Mouse (Mus musculus) lung, postnatal 0 days (tissue): Measurements from ENCODE around the gene Rilpl1. TPM values are rescaled to one million over a fixed set of nuclear protein-coding genes. Genes with fewer than 3 reads are reported as not detected.

Experiments used
- ATAC-seq: fragments of 200-750 bp; cut with Nextera tagmentation; 2 replicates; pipeline ENCODE4 v1.8.0; 2017; ENCODE audit warnings: moderate library complexity
- DNase-seq: peaks from one replicate; pipeline ENCODE4 v3.0.0-alpha.2; 2016; ENCODE audit warnings: low spot score
- H3K27ac ChIP-seq: fragments of 300-500 bp; sonication (generic); 2 replicates; pipeline ENCODE4 v1.5.1; 2014; ENCODE audit warnings: antibody characterized with exemption, mild to moderate bottlenecking, low read length, mixed read lengths
- H3K27me3 ChIP-seq: fragments of 300-500 bp; sonication (generic); replicated peaks from 2 replicates; pipeline ENCODE4 v1.6.1; 2014; ENCODE audit warnings: low read length, mixed read lengths; ENCODE audit not compliant: insufficient read depth
- H3K36me3 ChIP-seq: fragments of 300-500 bp; sonication (generic); 2 replicates; pipeline ENCODE4 v1.6.1; 2014; ENCODE audit warnings: low read length, mixed read lengths; ENCODE audit not compliant: insufficient read depth
- H3K4me1 ChIP-seq: fragments of 300-500 bp; sonication (generic); 2 replicates; pipeline ENCODE4 v1.6.1; 2014; ENCODE audit warnings: antibody characterized with exemption, low read depth, low read length, mixed read lengths; ENCODE audit not compliant: insufficient read depth
- H3K4me2 ChIP-seq: fragments of 300-500 bp; sonication (generic); replicated peaks from 2 replicates; pipeline ENCODE4 v1.6.1; 2014; ENCODE audit warnings: low read depth, mild to moderate bottlenecking, low read length, moderate library complexity, mixed read lengths
- H3K4me3 ChIP-seq: fragments of 300-500 bp; sonication (generic); 2 replicates; pipeline ENCODE4 v1.5.1; 2014; ENCODE audit warnings: low read depth, low read length
- H3K9ac ChIP-seq: fragments of 300-500 bp; sonication (generic); replicated peaks from 2 replicates; pipeline ENCODE4 v1.6.1; 2014; ENCODE audit warnings: low read depth, mild to moderate bottlenecking
- H3K9me3 ChIP-seq: fragments of 300-500 bp; sonication (generic); 2 replicates; pipeline ENCODE4 v1.6.1; 2016; ENCODE audit warnings: low read length, mixed read lengths
- CTCF ChIP-seq: IDR thresholded peaks from 2 replicates; pipeline ENCODE4 v1.5.1; 2016; ENCODE audit warnings: antibody characterized with exemption, mild to moderate bottlenecking
- EP300 ChIP-seq: IDR thresholded peaks from 2 replicates; pipeline ENCODE4 v1.6.1; 2016; ENCODE audit warnings: antibody characterized with exemption, mild to moderate bottlenecking, control low read depth
- WGBS: fragments of 180-500 bp; shearing (Covaris S2); extraction: QIAGEN DNeasy Blood & Tissue Kit; methylation state at CpG from one replicate; pipeline ENCODE4 v1.1.7; 2014; 5-methylcytosine and 5-hydroxymethylcytosine counted together
- polyA plus RNA-seq: library from polyadenylated mRNA; unstranded; fragments of >200 nt; fragmentation: Nextera tagmentation; extraction: Ambion mirVana; gene quantifications from 2 replicates; pipeline ENCODE4 v1.2.1, GENCODE M21; 2015

The Rilpl1 gene
- polyA plus RNA-seq, 1 experiment from 2014 or later, result 24.4 TPM

GRCm38 (mm10) chr5:124493455-124493854, 37.7 kb downstream of the Rilpl1 start:
- WGBS, result 80% methylated on average over 11 of the region's 11 CpGs
- DNase-seq (no peak), ATAC-seq (no peak)
- no peak overlapping the region for H3K27ac ChIP-seq
- no peak overlapping the region for H3K4me3 ChIP-seq
- H3K27me3 ChIP-seq, result no peaks in the 10 kb centered on the region
- H3K4me2 ChIP-seq, result no peak overlapping the region
- H3K4me1 ChIP-seq, result 0 out of 2 replicates have a peak, but pooled peaks cover 1% of the 10 kb centered on the region
- TF ChIP-seq EP300, result no peak
- TF ChIP-seq CTCF, result no peak
- no peak overlapping the region for H3K9ac ChIP-seq
- H3K36me3 ChIP-seq, result 0 out of 2 replicates have a peak, but pooled peaks cover 7% of the 10 kb centered on the region
- no peaks in the 10 kb centered on the region for H3K9me3 ChIP-seq

- Histone ChIP-seq H3K27ac (no peak overlapping the region), H3K4me3 (no peak overlapping the region), H3K4me2 (no peak overlapping the region), H3K27me3 (no peaks in the 10 kb centered on the region), H3K9me3 (no peaks in the 10 kb centered on the region), H3K36me3 (0 out of 2 replicates have a peak, but pooled peaks cover 7% of the 10 kb centered on the region), H3K9ac (no peak overlapping the region), H3K4me1 (no peaks in the 10 kb centered on the region)
- DNase-seq, result no peak
- TF ChIP-seq EP300, result no peak
- no peak for TF ChIP-seq CTCF
- no peak for ATAC-seq
- WGBS, result 88% methylated on average over 4 of the region's 4 CpGs
Measured at GRCm38 (mm10) chr5:124492618-124493017, 38.6 kb downstream of the Rilpl1 start.

- Histone ChIP-seq H3K27ac (peak overlapping the region; percentile 16; the same call in 1 of the 2 replicates), H3K9me3 (no peaks in the 10 kb centered on the region), H3K9ac (no peak overlapping the region), H3K4me1 (no peaks in the 10 kb centered on the region), H3K36me3 (0 out of 2 replicates have a peak, but pooled peaks cover 7% of the 10 kb centered on the region), H3K4me2 (no peak overlapping the region), H3K27me3 (no peaks in the 10 kb centered on the region), H3K4me3 (no peak overlapping the region)
- no peak for TF ChIP-seq EP300
- no peak for TF ChIP-seq CTCF
- ATAC-seq (peak; percentile 54), DNase-seq (peak; percentile 68)
- 32% methylated on average over 4 of the region's 4 CpGs for WGBS
Measured at GRCm38 (mm10) chr5:124491732-124492131, 39.5 kb downstream of the Rilpl1 start.

DNA sequence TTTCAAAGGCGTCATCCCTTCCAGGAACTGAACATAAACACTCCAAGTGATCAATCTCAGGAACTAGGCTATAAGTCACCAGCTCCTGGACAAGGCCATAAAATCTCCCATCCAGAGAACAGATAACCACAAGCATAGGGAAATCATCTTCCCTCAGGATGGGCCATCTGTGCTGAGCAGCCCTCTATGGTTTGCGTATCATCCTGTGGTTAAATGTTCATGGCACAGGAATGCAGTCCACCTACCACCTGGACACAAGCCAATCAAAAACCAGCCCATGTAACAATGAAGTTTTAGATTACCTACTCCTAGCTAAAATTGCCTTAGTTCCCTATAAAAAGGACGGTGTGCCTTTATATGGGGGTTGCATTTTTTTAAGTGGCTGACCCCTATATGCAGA, 42.3 kb downstream of the Rilpl1 start:
- Histone ChIP-seq H3K36me3 (0 out of 2 replicates have a peak, but pooled peaks cover 7% of the 10 kb centered on the region), H3K27me3 (no peaks in the 10 kb centered on the region), H3K27ac (no peak overlapping the region), H3K4me3 (no peak overlapping the region), H3K4me1 (no peaks in the 10 kb centered on the region), H3K4me2 (no peak overlapping the region), H3K9ac (no peak overlapping the region), H3K9me3 (no peaks in the 10 kb centered on the region)
- 75% methylated on average over 3 of the region's 3 CpGs for WGBS
- TF ChIP-seq CTCF, result no peak
- no peak for TF ChIP-seq EP300
- DNase-seq (no peak), ATAC-seq (no peak)

DNA sequence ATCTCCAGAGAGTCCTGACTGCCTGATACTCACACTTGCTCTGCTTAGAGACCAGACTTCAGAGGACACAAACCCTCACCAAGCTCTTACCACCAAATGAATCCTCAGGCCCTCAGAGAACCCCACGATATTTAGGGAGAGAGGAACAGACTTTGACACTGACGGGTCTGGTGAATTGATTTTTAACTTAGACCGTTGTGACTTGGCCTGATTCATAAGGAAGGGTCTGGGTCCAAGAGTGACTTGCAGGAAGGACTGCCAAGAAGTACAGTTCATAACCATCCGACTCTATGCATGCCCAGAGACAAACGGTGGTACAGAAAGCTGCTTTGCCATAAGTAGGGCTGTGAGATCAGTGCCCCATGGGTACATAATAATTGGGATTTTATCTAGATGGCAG, 45.5 kb downstream of the Rilpl1 start:
- Histone ChIP-seq H3K4me1 (0 out of 2 replicates have a peak, but pooled peaks cover 4% of the 10 kb centered on the region), H3K9ac (no peak overlapping the region), H3K36me3 (no peaks in the 10 kb centered on the region), H3K4me3 (no peak overlapping the region), H3K4me2 (no peak overlapping the region), H3K27me3 (no peaks in the 10 kb centered on the region), H3K9me3 (no peaks in the 10 kb centered on the region), H3K27ac (no peak overlapping the region)
- DNase-seq (no peak), ATAC-seq (no peak)
- TF ChIP-seq EP300, result no peak
- TF ChIP-seq CTCF, result no peak
- WGBS, result 94% methylated on average over 5 of the region's 5 CpGs

DNA sequence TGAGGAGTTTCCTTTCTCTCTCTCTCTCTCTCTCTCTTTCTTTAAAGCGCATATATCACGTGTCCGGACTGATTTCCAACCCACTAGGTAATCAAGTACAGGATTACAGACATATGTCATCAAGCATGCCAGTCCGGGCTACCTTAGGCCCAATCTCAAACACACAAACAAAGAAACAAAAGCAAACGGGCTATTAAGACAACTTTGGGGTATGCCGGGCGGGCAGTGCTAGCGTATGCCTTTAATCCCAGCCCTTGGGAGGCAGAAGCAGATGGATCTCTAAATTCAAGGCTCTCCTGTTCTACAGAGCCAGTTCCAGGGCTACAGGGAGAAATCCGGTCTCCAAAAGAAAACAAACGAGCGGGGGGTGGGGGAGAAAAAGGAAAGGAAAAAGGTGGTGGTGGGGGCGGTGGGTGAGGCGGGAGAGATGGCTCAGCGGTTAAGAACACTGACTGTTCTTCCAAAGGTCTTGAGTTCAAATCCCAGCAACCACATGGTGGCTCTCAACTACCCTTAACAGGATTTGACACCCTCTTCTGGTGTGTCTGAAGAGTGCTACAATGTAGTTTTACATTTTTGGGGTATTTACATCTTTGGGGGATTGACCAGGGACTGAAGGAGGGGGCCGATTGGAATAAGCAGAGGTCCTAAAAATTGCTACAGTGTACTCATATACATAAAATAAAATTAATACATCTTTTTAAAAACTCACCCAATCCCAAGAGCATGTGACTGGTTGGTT, 47.4 kb downstream of the Rilpl1 start:
- peak overlapping the region; percentile 63 for H3K9ac ChIP-seq
- ATAC-seq (peak; percentile 44; the same call in 1 of the 2 replicates), DNase-seq (no peak)
- 6% methylated on average over 15 of the region's 15 CpGs for WGBS
- TF ChIP-seq EP300, result no peak
- peak; percentile 31 for TF ChIP-seq CTCF
- H3K4me2 ChIP-seq, result peak overlapping the region; percentile 72
- H3K36me3 ChIP-seq, result no peaks in the 10 kb centered on the region
- H3K4me3 ChIP-seq, result peak overlapping the region; percentile 62
- H3K9me3 ChIP-seq, result no peaks in the 10 kb centered on the region
- H3K27me3 ChIP-seq, result no peaks in the 10 kb centered on the region
- peaks cover 5% of the 10 kb centered on the region; the same call in 1 of the 2 replicates for H3K4me1 ChIP-seq
- peak overlapping the region; percentile 97 for H3K27ac ChIP-seq
